Mouse (Mus musculus) hindbrain, postnatal 0 days (tissue): ENCODE measurements at regions not wholly inside any gene's neighbourhood (a gene's known extent, or its start where the extent isn't known, plus 50 kb on each side); places are given as distances from the start of the nearest gene placed in this dataset.

Experiments
- ATAC-seq: fragments of 200-750 bp; cut with Nextera tagmentation; 2 replicates; pipeline ENCODE4 v1.8.0; 2017; ENCODE audit warnings: mild to moderate bottlenecking, moderate TSS enrichment, moderate library complexity
- DNase-seq: peaks from one replicate; pipeline ENCODE4 v3.0.0-alpha.2; 2015; ENCODE audit warnings: low spot score
- H3K27ac ChIP-seq: fragments of 300-500 bp; sonication (generic); 2 replicates; pipeline ENCODE4 v1.5.1; 2014; ENCODE audit warnings: mild to moderate bottlenecking
- H3K27me3 ChIP-seq: fragments of 300-500 bp; sonication (generic); 2 replicates; pipeline ENCODE4 v1.6.1; 2014; ENCODE audit warnings: low read length, mixed read lengths; ENCODE audit not compliant: insufficient read depth
- H3K36me3 ChIP-seq: fragments of 300-500 bp; sonication (generic); 2 replicates; pipeline ENCODE4 v1.6.1; 2014; ENCODE audit warnings: low read length, mixed read lengths; ENCODE audit not compliant: insufficient read depth
- H3K4me1 ChIP-seq: fragments of 300-500 bp; sonication (generic); 2 replicates; pipeline ENCODE4 v1.6.1; 2014; ENCODE audit warnings: antibody characterized with exemption, low read length, mixed read lengths; ENCODE audit not compliant: insufficient read depth
- H3K4me2 ChIP-seq: fragments of 300-500 bp; sonication (generic); 2 replicates; pipeline ENCODE4 v1.6.1; 2014; ENCODE audit warnings: low read depth, mild to moderate bottlenecking, low read length, moderate library complexity, mixed read lengths
- H3K4me3 ChIP-seq: fragments of 300-500 bp; sonication (generic); 2 replicates; pipeline ENCODE4 v1.5.1; 2014; ENCODE audit warnings: low read length
- H3K9ac ChIP-seq: fragments of 300-500 bp; sonication (generic); replicated peaks from 2 replicates; pipeline ENCODE4 v1.6.1; 2014; ENCODE audit warnings: mild to moderate bottlenecking, low read length, moderate library complexity, mixed read lengths
- H3K9me3 ChIP-seq: fragments of 300-500 bp; sonication (generic); 2 replicates; pipeline ENCODE4 v1.6.1; 2016; ENCODE audit warnings: low read length, mixed read lengths
- CTCF ChIP-seq: IDR thresholded peaks from 2 replicates; pipeline ENCODE4 v1.5.1; 2016; ENCODE audit warnings: antibody characterized with exemption, control low read depth, low read depth
- WGBS: fragments of 180-500 bp; shearing (Covaris S2); extraction: QIAGEN DNeasy Blood & Tissue Kit; methylation state at CpG from one replicate; pipeline ENCODE4 v1.1.7; 2014; 5-methylcytosine and 5-hydroxymethylcytosine counted together

GRCm38 (mm10) chr7:36229031-36229430, 426.2 kb upstream of the Zfp507 start:
- no peak for ATAC-seq
- H3K36me3 ChIP-seq: no peaks in the 10 kb centered on the region
- no peak for TF ChIP-seq CTCF
- H3K9me3 ChIP-seq: no peaks in the 10 kb centered on the region
- no peak overlapping the region for H3K27ac ChIP-seq
- H3K27me3 ChIP-seq: no peaks in the 10 kb centered on the region
- no peak for DNase-seq
- H3K4me1 ChIP-seq: no peaks in the 10 kb centered on the region
- no peak overlapping the region for H3K9ac ChIP-seq
- H3K4me2 ChIP-seq: no peak overlapping the region
- no peak overlapping the region for H3K4me3 ChIP-seq

DNA sequence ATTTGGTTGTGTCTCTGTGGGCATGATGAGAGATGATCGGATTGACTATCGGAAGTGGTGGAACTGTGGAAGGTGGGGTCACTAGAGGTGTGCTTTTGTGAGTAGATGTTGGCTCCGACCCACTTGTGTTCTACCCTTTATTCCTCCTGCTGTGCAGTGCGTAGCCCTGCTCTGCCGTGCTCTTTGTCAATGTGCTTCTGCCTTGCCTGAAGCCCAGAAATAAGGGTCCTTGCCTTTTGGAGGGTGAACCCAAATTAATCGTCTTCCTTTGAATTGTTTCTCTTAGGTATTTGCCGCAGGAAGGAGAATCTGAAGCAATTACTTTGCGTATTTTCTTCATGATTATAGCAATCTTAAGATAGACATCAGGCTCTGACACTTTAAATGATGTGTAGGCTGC, 421.6 kb upstream of the Zfp507 start:
- H3K27ac ChIP-seq: no peak overlapping the region
- H3K36me3 ChIP-seq: no peaks in the 10 kb centered on the region
- no peak for DNase-seq
- TF ChIP-seq CTCF: no peak
- H3K4me3 ChIP-seq: no peak overlapping the region
- H3K4me1 ChIP-seq: no peaks in the 10 kb centered on the region
- 90% methylated on average over 8 of the region's 8 CpGs for WGBS
- H3K27me3 ChIP-seq: no peaks in the 10 kb centered on the region
- no peaks in the 10 kb centered on the region for H3K9me3 ChIP-seq
- no peak overlapping the region for H3K9ac ChIP-seq
- H3K4me2 ChIP-seq: no peak overlapping the region
- no peak for ATAC-seq

DNA sequence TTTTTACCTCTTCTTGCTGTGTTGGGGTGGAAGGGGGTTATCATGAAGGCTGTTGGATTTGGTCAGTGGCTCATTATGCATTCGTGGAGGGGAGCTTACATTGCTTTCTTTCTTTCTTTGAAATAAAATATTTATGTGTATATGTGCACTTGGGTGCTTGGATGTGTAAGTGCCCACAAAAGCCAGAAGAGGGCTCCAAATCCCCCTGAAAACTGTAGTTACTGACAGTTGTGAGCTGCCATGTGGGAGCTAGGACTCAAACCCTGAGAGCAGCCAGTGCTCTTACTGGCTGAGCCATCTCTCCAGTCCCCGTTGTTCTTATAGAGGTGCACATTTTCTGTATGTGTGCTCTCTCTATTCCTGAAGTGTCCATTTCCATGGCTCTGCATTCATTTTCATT, 415.6 kb upstream of the Zfp507 start:
- Histone ChIP-seq H3K27me3 (no peaks in the 10 kb centered on the region), H3K36me3 (no peaks in the 10 kb centered on the region), H3K9me3 (no peaks in the 10 kb centered on the region), H3K4me2 (no peak overlapping the region), H3K4me3 (no peak overlapping the region), H3K9ac (no peak overlapping the region), H3K4me1 (no peaks in the 10 kb centered on the region), H3K27ac (no peak overlapping the region)
- WGBS: 61% methylated on average over 2 of the region's 2 CpGs
- DNase-seq (no peak), ATAC-seq (no peak)
- peak; percentile 10; the same call in 1 of the 2 replicates for TF ChIP-seq CTCF

- WGBS: 91% methylated on average over 4 of the region's 4 CpGs
- DNase-seq: no peak
- Histone ChIP-seq H3K9ac (no peak overlapping the region), H3K27me3 (no peaks in the 10 kb centered on the region), H3K27ac (no peak overlapping the region), H3K9me3 (peaks cover 6% of the 10 kb centered on the region; the same call in 1 of the 2 replicates), H3K4me3 (no peak overlapping the region), H3K4me2 (no peak overlapping the region), H3K4me1 (no peaks in the 10 kb centered on the region), H3K36me3 (no peaks in the 10 kb centered on the region)
- ATAC-seq: no peak
- TF ChIP-seq CTCF: no peak
These were observed 407.2 kb upstream of the Zfp507 start for GRCm38 (mm10) chr7:36210034-36210433.

- Histone ChIP-seq H3K27me3 (no peaks in the 10 kb centered on the region), H3K4me2 (no peak overlapping the region), H3K9me3 (peaks cover 3% of the 10 kb centered on the region; the same call in 1 of the 2 replicates), H3K4me1 (no peaks in the 10 kb centered on the region), H3K36me3 (no peaks in the 10 kb centered on the region), H3K27ac (no peak overlapping the region), H3K9ac (no peak overlapping the region), H3K4me3 (no peak overlapping the region)
- WGBS: 42% methylated on average over 17 of the region's 17 CpGs
- no peak for TF ChIP-seq CTCF
- peak; percentile 62 for DNase-seq
- no peak for ATAC-seq
These were observed 404.9 kb upstream of the Zfp507 start for GRCm38 (mm10) chr7:36207525-36208260.

GRCm38 (mm10) chr7:36198091-36198700, 395.4 kb upstream of the Zfp507 start:
- no peaks in the 10 kb centered on the region for H3K27me3 ChIP-seq
- 0 out of 2 replicates have a peak, but pooled peaks have one; percentile 2 for TF ChIP-seq CTCF
- H3K4me1 ChIP-seq: no peaks in the 10 kb centered on the region
- H3K27ac ChIP-seq: no peak overlapping the region
- no peaks in the 10 kb centered on the region for H3K36me3 ChIP-seq
- H3K9me3 ChIP-seq: 0 out of 2 replicates have a peak, but pooled peaks cover 4% of the 10 kb centered on the region
- H3K4me3 ChIP-seq: no peak overlapping the region
- no peak overlapping the region for H3K9ac ChIP-seq
- 76% methylated on average over 16 of the region's 16 CpGs for WGBS
- H3K4me2 ChIP-seq: no peak overlapping the region
- ATAC-seq (no peak), DNase-seq (peak; percentile 13)

DNA sequence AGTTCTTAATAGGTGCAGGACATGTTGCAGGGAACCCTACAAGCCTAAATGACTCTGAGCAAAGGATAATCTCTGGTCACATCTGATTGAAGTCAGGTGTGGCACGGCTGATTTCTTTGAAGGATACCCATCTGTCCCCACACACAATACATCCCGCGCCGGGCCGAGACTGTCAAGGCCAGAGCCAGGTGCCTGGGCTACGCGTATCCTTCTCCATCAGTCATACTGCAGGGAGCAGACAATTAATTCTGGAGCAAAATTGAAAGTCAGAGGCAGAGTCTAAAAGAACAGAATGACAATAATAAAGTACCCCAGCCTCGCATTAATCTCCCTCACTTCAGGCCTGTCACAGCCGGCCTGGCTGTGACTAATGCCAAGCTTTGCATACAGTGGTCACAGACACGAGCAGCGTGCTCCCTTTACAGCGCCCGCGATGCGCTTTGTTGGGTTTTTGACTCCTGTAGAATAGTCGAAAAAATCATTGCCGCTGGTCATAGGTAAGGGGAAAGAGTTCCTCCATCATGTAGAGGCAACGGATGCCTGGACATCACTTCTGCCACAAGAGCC, 393.4 kb upstream of the Zfp507 start:
- DNase-seq (peak; percentile 25), ATAC-seq (no peak)
- no peak overlapping the region for H3K9ac ChIP-seq
- no peaks in the 10 kb centered on the region for H3K27me3 ChIP-seq
- H3K9me3 ChIP-seq: no peaks in the 10 kb centered on the region
- H3K4me2 ChIP-seq: no peak overlapping the region
- 57% methylated on average over 18 of the region's 18 CpGs for WGBS
- H3K27ac ChIP-seq: no peak overlapping the region
- H3K4me1 ChIP-seq: no peaks in the 10 kb centered on the region
- TF ChIP-seq CTCF: no peak
- no peak overlapping the region for H3K4me3 ChIP-seq
- H3K36me3 ChIP-seq: no peaks in the 10 kb centered on the region
